Mouse (Mus musculus) hindbrain, embryonic 10.5 days (tissue): Measurements from ENCODE around the gene Hpcal4. TPM values are rescaled to one million over a fixed set of nuclear protein-coding genes. Genes with fewer than 3 reads are reported as not detected.
"Not testable (repeated sequence)": the region's sequence is repeated elsewhere in the genome, so short reads cannot be mapped to it uniquely, and the experiment has no call there.

ENCODE experiments used
- DNase-seq: peaks from one replicate; pipeline ENCODE4 v3.0.0-alpha.2; 2017; ENCODE audit warnings: low spot score
- H3K27ac ChIP-seq: fragments of 300-500 bp; sonication (generic); 2 replicates; pipeline ENCODE4 v1.5.1; 2016; ENCODE audit warnings: mild to moderate bottlenecking, moderate library complexity
- H3K27me3 ChIP-seq: fragments of 300-500 bp; sonication (generic); 2 replicates; pipeline ENCODE4 v1.6.1; 2016; ENCODE audit warnings: mild to moderate bottlenecking; ENCODE audit not compliant: poor library complexity, insufficient read depth, severe bottlenecking
- H3K36me3 ChIP-seq: fragments of 300-500 bp; sonication (generic); 2 replicates; pipeline ENCODE4 v1.6.1; 2016; ENCODE audit warnings: mild to moderate bottlenecking, moderate library complexity
- H3K4me1 ChIP-seq: fragments of 300-500 bp; sonication (generic); replicated peaks from 2 replicates; pipeline ENCODE4 v1.6.1; 2016; ENCODE audit warnings: mild to moderate bottlenecking
- H3K4me3 ChIP-seq: fragments of 300-500 bp; sonication (generic); 2 replicates; pipeline ENCODE4 v1.5.1; 2016; ENCODE audit warnings: mild to moderate bottlenecking, moderate library complexity
- H3K9me3 ChIP-seq: fragments of 300-500 bp; sonication (generic); 2 replicates; pipeline ENCODE4 v1.6.1; 2016; ENCODE audit warnings: mild to moderate bottlenecking, moderate library complexity
- WGBS: fragments of 180-500 bp; shearing (Covaris S2); methylation state at CpG from one replicate; pipeline ENCODE4 v1.1.7; 2016; 5-methylcytosine and 5-hydroxymethylcytosine counted together
- polyA plus RNA-seq: library from polyadenylated mRNA; unstranded; fragments of >200 nt; fragmentation: Nextera tagmentation; extraction: Ambion mirVana; gene quantifications from 2 replicates; pipeline ENCODE4 v1.2.1, GENCODE M21; 2016

Gene Hpcal4
- polyA plus RNA-seq = 0.41 and 0.52 TPM in 2 replicates

DNA sequence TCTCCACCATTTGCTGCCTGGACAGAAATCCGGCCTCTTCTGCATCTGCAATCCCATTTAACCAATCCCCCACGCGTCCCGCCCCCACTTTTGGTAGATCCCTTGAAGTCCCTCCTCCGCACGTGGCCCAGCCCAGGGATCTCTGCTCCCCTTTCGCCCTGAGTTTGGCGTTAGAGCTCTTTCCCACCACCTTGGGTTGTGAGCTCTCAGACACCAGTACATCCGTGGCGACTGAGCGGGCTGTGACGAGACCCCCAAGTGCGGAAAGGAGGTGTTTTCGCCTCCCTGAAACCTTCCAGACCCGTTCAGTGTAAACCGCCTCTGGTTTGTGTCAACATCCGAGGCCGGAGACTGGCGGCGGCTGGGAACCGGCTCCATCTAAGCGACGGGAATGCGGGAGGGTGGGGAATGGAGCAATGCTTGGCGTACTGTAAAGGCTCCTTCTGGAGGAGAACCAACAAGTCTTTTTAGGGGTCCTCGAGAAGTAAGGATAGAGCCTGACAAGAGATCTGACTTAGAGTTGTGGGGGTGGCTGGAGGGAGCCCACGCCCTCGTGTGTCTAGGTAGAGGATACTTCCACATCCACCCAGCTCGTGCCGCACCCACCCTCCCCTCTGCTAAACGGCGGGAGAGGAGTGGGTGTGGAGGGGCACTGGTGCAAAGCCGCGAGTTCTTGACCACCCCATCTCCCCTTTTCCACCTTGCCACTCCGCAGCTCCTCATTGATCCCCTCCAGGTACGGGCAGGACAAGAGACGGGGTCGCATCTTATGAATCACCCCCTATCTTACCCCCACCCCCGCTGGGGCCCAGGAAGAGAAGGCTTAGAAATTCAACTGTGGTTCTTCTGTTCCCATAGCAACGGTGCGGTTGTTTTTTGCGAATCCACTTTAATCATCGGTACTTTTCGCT is at the start of gene Hpcal4:
Gene Hpcal4 (plus strand): TSS at position 900 of the 911 bp plus-strand sequence.
- Histone ChIP-seq H3K27me3 (peaks cover 86% of the 10 kb centered on the region), H3K36me3 (no peaks in the 10 kb centered on the region), H3K27ac (peak within 1 kb of the TSS; percentile 31; the same call in 1 of the 2 replicates), H3K4me3 (peak within 1 kb of the TSS; percentile 57), H3K4me1 (peaks cover 21% of the 10 kb centered on the region), H3K9me3 (no peaks in the 10 kb centered on the region)
- WGBS = under 1% methylated on average over 44 of the region's 44 CpGs
- DNase-seq = peak; percentile 57

DNA sequence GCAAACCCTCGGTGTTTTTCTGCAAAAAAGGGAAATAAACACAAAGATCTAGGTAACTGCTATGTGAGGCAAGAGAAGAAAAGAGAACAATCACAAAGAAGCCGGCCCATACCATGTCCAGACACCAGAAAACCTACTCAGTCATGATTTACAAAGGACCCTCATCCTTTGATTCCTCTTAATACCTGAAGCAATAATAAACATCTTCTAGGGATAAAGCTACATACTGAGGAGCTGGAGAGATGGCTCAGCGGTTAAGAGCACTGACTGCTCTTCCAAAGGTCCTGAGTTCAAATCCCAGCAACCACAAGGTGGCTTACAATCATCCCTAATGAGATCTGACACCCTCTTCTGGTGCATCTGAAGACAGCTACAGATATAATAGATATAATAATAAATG is 45.5 kb upstream of the Hpcal4 start:
- DNase-seq = no peak
- peaks cover 21% of the 10 kb centered on the region for H3K4me1 ChIP-seq
- 92% methylated on average over 3 of the region's 3 CpGs for WGBS

DNA sequence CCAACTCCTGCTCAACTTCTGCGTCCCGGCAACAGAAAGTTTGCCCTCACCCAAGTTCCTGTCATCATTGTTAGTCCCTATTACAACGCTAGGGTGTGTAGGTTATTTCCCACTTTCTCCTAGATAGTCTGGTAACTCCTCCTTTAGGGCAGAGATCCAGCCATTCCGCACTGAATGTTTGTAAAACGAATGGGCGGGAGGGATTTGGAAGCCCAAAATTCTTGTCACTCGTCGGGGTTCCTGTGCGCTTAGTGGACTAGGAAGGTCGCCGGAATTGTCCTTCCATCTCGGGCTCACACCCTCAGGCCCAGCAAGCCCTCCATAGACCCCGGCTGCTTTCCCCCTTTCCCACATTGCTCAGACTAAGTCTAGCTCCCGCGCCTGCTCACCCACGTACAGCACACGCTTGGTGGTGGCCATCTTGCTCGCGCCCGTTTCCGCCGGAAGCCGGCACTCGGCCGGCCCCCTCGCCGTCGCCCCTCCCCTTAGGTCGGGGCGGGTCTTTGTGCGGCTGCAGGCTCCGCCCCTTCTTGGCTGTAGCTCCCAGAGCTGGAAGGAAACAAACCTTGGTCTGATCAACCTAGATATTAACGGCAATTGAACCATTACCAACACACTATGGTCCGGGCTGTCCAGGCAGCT is 43.4 kb upstream of the Hpcal4 start, which contains the start of gene Ppie:
Gene Ppie (minus strand): TSS at position 439 of the 642 bp plus-strand sequence.
- H3K27ac ChIP-seq = peak within 1 kb of the TSS; percentile 91

More for the DNA sequence above, 45.5 kb upstream of the Hpcal4 start:
- H3K36me3 ChIP-seq = peaks cover 46% of the 10 kb centered on the region
- H3K9me3 ChIP-seq = no peaks in the 10 kb centered on the region
- H3K27ac ChIP-seq = no peak overlapping the region
- no peak overlapping the region for H3K4me3 ChIP-seq
- H3K27me3 ChIP-seq = peaks cover 7% of the 10 kb centered on the region; the same call in 1 of the 2 replicates

DNA sequence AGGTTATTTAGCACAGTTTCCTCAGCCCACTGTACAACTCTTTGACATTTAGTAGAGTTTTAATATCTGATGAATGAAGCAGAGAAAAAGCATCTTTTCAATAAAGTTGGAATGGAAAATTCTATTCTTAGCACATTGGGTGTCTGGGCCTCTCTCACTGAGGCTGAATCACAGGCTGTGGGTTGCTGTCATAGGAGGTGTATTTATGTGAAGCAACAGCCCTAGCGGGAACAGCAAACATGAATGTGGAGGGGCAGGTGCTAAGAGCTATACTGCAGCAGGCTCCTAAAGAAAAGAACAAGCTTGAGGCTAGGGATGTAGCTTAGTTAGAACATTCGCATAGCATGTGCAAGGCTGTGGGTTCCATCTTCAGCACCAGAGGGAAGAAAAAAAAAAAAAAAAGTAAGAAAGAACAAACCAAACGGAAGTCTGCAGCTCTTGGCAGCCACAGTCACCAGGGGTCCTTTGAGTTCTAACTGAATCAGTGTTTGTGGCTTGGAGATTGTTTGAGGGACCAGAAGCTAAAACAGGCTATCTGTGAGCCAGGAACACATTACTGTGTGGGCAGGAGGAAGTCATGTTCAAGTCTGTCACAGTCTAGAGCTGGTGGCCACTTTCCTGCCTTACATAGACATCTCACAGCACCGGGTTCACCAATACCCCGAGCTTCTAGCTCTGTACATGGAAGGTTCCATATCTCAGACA is 35.4 kb upstream of the Hpcal4 start:
- no peaks in the 10 kb centered on the region for H3K36me3 ChIP-seq
- H3K27ac ChIP-seq = no peak overlapping the region
- H3K27me3 ChIP-seq = peaks cover 8% of the 10 kb centered on the region; the same call in 1 of the 2 replicates
- H3K9me3 ChIP-seq = no peaks in the 10 kb centered on the region
- 71% methylated on average over 5 of the region's 5 CpGs for WGBS
- no peak overlapping the region for H3K4me3 ChIP-seq
- H3K4me1 ChIP-seq = no peaks in the 10 kb centered on the region
- DNase-seq = no peak

More for the DNA sequence above, 43.4 kb upstream of the Hpcal4 start, which contains the start of gene Ppie:
- Histone ChIP-seq H3K4me1 (peaks cover 21% of the 10 kb centered on the region), H3K9me3 (no peaks in the 10 kb centered on the region), H3K27me3 (peaks cover 7% of the 10 kb centered on the region; the same call in 1 of the 2 replicates), H3K36me3 (peaks cover 26% of the 10 kb centered on the region), H3K4me3 (peak within 1 kb of the TSS; percentile 73)
- peak; percentile 94 for DNase-seq
- WGBS = 1% methylated on average over 34 of the region's 34 CpGs

DNA sequence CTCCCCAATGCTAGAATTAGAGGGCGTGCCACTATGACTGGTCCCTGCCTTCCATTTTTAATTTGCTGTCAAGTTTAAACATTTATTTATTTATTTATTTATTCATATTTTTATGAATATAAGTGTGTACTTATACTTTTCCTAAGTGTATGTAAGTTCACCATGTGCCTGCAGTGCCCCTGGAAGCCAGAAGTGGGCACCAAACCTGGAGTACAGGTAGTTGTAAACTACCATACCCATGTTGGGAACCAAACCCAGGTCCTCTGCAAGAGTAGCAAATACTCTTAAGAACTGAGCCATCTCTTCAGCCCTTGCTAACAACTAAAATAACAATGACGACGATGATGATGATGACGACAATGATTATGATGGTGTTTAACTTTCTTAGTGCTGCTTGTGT is 31.0 kb upstream of the Hpcal4 start:
- Histone ChIP-seq H3K4me1 (no peaks in the 10 kb centered on the region), H3K36me3 (no peaks in the 10 kb centered on the region), H3K27ac (no peak overlapping the region), H3K4me3 (no peak overlapping the region), H3K27me3 (no peaks in the 10 kb centered on the region; the same call in 1 of the 2 replicates), H3K9me3 (no peaks in the 10 kb centered on the region)
- 75% methylated on average over 4 of the region's 4 CpGs for WGBS
- DNase-seq = no peak

DNA sequence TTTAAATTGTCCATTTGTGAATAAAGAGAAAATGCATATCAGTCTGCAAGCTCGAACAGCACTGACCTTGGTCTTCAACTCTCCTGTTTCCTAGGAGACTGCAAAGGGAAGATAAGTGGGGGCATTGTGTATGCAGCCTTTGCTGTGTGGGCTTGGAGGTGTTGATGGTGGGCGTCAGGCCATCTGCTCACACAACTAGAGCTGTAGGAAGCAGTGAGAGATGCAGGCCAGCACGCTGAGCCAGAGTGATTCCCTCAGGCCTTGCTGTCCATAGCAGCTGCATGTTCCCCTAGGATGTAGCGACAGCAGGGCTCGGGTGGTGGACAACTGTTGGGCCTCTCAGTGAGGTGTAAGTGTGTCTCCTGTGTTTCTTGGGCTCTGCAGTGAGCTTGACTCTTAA is 30.1 kb upstream of the Hpcal4 start:
- WGBS = 59% methylated on average over 5 of the region's 5 CpGs
- Histone ChIP-seq H3K36me3 (no peaks in the 10 kb centered on the region), H3K27ac (no peak overlapping the region), H3K4me3 (no peak overlapping the region), H3K9me3 (no peaks in the 10 kb centered on the region), H3K27me3 (no peaks in the 10 kb centered on the region; the same call in 1 of the 2 replicates), H3K4me1 (no peaks in the 10 kb centered on the region)
- no peak for DNase-seq

DNA sequence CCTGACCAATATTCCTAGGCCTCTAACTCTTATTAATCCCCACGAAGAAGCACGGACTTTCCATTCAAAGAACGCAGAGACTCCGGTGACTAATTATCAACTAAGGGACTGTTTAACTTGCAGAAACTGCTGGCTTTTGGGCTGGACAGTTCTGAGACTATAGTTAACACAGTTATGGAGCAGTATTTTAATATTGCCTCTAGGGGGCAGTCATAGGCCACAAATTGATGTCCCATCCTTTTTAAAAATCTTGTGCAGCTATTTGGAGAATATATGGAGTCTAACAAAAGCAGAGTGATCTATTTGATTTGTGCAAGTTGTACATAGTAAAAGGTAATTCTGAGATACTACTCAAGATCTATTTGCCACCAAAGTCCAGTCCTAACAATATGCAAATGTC is 28.0 kb upstream of the Hpcal4 start:
- Histone ChIP-seq H3K9me3 (no peaks in the 10 kb centered on the region), H3K4me1 (no peaks in the 10 kb centered on the region), H3K4me3 (no peak overlapping the region), H3K27me3 (no peaks in the 10 kb centered on the region; the same call in 1 of the 2 replicates), H3K36me3 (no peaks in the 10 kb centered on the region), H3K27ac (no peak overlapping the region)
- WGBS = 35% methylated on average over 4 of the region's 4 CpGs
- no peak for DNase-seq

DNA sequence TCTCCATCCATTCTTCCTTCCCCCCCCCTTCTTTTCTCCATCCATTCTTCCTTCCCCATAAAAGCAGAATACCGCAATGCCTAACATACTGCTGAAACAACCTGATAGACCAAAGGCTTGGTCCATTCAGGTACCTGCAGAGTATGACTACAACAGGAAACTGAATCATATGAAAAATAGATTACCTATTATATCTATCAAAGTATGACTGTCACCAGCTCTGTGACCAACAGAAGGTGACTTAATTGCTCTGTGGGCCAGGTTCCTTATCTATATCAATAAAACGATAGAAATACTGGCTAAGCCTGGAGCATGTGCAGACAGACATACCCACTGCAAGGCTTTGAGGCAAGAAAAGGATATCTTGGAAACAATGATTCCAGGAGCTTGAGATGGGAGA is 27.6 kb upstream of the Hpcal4 start:
- no peak overlapping the region for H3K27ac ChIP-seq
- H3K9me3 ChIP-seq = no peaks in the 10 kb centered on the region
- no peak overlapping the region for H3K4me3 ChIP-seq
- no peak for DNase-seq
- no peaks in the 10 kb centered on the region for H3K36me3 ChIP-seq
- no peaks in the 10 kb centered on the region; the same call in 1 of the 2 replicates for H3K27me3 ChIP-seq
- H3K4me1 ChIP-seq = no peaks in the 10 kb centered on the region
- WGBS = 69% methylated on average over 2 of the region's 2 CpGs

DNA sequence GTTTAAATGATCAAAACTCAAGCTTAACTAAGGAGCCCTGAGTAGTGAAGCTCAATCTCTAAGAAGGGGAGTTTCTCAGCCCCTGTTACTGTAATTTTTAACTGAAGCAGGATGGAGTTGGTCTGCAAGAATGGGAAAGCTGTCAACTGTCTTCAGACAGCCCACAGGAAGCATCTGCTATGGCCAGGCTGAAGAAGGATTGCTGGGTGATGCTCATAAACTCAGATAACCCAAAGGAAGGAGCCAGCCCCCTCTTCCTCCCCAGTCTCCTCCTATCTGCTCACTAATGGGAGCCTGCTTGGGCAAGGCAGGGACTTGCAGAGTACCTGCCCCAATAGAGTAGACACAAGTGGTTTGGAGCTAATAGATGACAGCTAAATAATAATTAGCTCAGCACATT is 27.2 kb upstream of the Hpcal4 start:
- H3K4me3 ChIP-seq = no peak overlapping the region
- DNase-seq = no peak
- H3K27ac ChIP-seq = no peak overlapping the region
- no peaks in the 10 kb centered on the region for H3K9me3 ChIP-seq
- no peaks in the 10 kb centered on the region for H3K36me3 ChIP-seq
- H3K27me3 ChIP-seq = no peaks in the 10 kb centered on the region; the same call in 1 of the 2 replicates
- H3K4me1 ChIP-seq = no peaks in the 10 kb centered on the region

DNA sequence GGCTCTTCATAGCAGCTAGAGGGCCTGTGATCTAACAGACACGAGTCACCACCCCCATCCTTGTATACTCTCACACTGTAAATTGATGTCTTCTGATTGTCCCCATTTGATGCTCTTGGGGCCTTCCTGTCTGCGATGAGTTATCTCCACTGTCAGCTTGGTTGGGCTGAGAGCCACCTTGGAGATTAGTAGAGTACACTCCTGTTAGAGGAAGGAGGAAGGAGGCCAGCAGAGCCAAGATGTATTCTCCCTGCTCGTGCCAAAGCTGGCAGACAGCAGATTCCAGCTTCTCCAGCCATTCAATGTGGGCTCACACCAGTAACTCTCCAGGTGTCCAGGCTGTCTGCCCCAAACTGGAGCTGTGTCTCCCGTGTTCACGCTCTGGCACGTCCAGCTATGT is 22.5 kb upstream of the Hpcal4 start:
- no peak for DNase-seq
- Histone ChIP-seq H3K9me3 (no peaks in the 10 kb centered on the region), H3K36me3 (no peaks in the 10 kb centered on the region), H3K4me3 (no peak overlapping the region), H3K27ac (no peak overlapping the region), H3K4me1 (peaks cover 12% of the 10 kb centered on the region), H3K27me3 (peaks cover 5% of the 10 kb centered on the region)
- WGBS = 78% methylated on average over 6 of the region's 6 CpGs

DNA sequence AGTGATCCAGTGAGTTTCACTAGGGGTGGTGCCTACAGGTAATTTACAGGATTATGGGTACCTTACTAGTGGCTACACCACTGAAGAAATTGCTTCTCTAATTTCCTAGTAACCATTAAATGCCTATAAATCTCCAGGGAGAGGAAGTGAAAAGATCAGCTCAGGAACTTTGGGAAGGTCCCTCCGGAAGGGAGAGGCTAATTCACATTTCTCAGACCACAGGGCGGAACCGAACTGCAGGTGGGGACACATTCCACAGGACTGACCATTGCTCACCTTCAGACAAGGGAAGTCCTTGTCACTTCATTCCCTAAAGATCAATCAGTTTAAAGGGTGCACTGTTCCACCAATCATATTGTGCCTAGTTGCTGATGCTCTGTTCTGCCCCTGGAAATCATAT is 21.8 kb upstream of the Hpcal4 start:
- not testable (repeated sequence) for H3K9me3 ChIP-seq, DNase-seq, H3K4me3 ChIP-seq, H3K27me3 ChIP-seq, H3K27ac ChIP-seq, H3K36me3 ChIP-seq
- H3K4me1 ChIP-seq = peaks cover 12% of the 10 kb centered on the region
- 89% methylated on average over 3 of the region's 3 CpGs for WGBS

DNA sequence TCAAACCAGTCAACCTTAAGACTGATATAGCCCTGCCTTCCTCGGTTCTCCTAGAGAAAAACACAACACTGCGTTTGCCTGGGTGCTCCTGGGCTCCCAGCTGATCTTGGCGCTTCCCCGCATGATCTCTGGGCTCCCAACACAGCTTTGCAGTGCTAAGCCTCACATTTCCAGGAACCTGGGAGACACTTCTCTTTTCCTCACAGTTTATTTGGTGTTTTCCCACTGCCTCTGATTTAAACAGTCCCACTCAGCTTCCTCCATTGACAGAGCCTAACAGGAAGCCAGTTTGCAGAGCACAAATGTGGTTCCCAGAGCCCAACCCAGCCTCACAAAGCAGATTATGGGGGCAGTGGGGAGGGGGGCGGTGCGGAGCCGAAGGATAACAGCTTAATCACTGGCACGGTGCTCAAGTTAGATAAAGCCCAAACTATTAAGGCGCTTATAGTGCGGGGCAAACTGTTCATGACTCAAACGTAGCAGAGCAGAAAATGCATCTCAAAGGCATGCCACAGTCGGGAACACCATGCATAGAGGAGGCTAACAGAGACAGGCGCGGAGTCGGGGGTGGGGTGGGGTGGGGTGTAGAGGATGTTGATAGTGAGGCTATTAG is 20.6 kb upstream of the Hpcal4 start:
- H3K9me3 ChIP-seq = no peaks in the 10 kb centered on the region
- H3K36me3 ChIP-seq = no peaks in the 10 kb centered on the region
- peaks cover 5% of the 10 kb centered on the region for H3K27me3 ChIP-seq
- peaks cover 12% of the 10 kb centered on the region for H3K4me1 ChIP-seq
- no peak for DNase-seq
- WGBS = 24% methylated on average over 15 of the region's 15 CpGs
- no peak overlapping the region for H3K4me3 ChIP-seq
- H3K27ac ChIP-seq = no peak overlapping the region; the same call in 1 of the 2 replicates
